Mouse (Mus musculus): ENCODE results near the gene Ap3b1.

Ap3b1 gene

DNA sequence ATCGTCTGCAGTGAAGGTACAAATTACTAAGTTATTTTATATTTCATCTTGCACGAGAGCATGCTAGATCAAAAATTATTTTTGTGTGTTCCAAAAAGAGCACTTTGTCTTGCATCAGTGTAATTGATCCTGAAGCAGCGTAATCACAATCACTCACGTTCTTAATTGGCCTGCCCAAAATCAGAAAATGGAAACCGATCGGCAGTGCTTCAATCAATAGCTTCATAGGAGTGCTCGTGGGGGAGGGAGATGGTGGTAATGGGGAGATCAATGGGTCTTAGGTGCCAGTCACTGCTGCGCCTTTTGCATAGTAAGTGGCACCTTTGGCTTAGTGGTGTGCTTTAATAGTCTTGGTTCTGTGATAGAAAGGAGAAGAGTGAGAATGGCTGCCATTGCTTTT, 174.8 kb downstream of the Ap3b1 start:
- in situ Hi-C loops (cut with MboI, MseI): no loop called here

DNA sequence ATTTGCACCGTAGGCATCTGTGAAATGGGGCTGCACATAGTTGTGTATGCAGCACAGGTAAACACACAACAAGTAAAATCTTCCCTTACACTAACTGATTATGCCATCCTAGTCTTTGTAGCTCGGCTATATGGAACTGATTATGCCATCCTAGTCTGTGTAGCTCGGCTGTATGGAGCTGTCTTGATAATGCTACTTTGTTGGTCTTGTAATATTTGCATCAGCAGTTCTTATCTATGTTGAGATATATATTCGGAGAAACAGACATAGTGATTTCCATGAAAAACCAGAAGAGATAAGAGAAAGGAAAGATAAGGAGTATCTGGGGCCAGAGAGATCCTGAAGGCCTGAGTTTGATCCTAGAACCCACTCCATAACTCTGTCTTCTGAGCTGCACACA, 178.6 kb downstream of the Ap3b1 start:
- in situ Hi-C loops (cut with MboI, MseI): no loop called here

DNA sequence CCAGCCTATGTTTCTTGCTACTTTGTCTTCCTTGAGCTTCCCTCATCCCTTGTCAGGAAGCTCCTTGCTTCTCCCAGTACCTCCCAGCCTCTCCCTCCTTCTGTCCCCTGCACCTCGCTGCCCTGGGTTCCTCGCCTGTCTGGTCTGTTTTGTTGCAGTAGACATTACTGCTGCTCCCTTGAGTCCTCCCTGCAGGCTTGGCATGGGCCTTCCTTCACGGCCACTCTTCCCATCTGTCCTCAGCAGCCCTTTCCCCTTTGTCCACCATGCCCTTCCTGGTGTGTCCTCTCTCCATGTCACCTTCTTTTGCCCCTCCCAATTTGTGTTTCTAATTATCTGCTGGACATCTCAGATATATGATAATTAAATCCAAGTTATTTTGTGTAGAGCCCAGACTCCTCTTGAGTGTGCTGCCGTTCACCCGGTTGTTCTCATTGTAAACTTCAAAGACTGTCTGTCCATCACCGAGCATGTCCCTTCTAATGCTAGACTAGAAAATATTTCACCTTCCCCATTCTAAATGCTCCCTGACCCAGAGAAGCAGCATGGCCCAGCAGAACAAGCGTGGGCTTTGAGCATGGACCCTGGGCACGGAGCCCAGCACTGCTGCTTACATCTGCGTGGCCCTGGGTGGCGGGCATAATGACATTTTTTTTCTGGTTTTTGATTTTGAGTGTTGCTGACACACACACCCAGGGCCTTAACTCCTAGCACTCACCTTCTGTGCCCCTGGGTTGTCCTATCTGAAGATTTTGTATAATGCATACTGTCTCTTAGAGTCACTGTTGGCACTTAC, 181.3 kb downstream of the Ap3b1 start:
- in situ Hi-C loops (cut with MboI, MseI): no loop called here

DNA sequence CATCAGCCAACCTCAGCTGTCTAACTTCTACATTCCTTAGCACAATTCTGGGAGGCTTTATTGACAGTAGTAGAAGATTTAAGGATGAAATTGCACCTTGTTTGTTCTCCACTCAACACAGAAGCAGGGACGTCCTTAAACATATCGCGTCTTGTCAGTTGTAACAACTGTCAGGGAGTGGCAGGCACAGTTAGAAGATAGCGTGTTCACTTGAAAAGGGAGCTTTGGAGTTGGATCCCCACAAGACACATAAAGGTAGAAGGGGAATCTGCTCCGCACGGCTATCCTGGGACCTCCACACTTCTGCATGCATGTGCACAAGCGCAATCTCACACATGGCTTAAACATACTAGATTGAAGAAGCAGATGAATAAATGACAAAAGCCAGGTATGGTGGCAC, 183.3 kb downstream of the Ap3b1 start:
- in situ Hi-C loops (cut with MboI, MseI): no loop called here

DNA sequence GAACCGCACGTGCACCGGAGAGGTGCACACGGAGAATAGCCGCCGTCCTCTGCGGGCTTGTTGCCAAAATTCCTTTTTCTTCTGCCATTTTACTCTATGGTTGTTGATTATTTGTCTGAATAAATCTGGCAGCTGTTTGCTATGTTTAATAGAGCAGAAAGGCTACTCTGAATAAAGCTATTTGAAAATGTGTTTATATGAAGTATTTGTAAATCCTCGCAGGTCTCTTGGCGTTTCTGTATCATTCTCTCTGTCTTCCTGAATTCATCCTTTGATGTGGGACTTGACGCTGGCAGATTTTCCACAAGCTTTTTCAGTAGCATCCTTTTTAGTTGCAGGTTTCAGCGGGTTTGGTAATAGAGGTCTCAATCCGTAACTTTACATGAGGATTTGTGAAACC, 185.5 kb downstream of the Ap3b1 start:
- in situ Hi-C loops (cut with MboI, MseI): no loop called here

DNA sequence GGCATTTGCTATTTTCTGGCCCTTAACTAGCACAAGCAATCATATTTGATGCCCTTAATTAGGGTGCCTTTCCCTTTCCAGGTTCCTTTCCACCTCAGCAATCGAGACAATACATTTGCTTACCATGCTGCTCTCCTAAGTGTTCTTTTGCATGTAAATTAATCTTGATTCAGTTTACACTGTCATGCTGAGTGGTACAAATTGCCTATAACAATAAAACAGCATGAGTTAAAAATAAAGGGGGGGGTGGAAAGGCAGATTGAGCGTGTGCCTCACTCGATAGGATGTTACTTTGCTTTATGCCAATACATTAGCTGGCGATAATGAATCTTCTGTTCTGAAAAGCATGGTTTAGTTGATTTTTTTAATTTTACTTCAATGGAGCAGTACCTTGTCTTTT, 187.0 kb downstream of the Ap3b1 start:
- in situ Hi-C loops (cut with MboI, MseI): no loop called here

DNA sequence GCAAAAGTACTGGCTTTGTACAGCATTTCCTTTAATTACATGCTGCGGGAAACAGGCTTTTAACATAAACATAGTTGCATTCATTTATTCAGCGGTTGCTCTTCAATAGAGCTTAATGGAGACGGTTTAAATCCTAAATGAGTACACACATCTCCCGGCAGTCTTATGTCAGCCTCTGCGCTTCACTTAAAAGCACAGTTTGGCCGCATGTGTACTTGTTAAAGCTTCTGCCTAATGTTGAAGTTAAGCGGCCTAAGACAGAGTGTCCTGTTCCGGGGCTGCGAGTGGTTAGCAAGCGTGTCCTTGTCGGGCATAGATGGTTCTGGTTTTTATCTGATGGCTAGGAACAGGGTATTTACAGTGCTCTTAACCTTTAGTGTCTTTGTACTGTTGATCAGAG, 187.5 kb downstream of the Ap3b1 start:
- in situ Hi-C loops (cut with MboI, MseI): no loop called here

DNA sequence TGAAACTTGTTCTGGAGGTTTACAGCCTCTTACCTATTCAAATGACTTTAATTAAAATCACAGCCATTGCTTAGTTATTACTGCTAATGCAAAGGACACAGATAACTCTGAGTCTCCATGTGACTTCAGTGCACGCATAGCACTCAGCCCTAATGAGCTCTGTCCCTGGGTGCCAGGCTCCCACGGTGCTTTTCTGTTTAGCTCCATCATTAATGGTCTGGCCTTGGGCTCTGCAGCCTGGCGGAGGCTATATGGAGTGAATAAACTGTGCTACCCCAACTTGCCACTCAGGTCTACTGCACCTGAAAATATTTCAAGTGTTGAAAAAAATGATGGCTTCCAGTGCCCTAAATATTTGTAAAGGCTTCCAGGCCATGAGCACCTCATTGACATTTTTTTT, 190.8 kb downstream of the Ap3b1 start:
- in situ Hi-C loops (cut with MboI, MseI): no loop called here

DNA sequence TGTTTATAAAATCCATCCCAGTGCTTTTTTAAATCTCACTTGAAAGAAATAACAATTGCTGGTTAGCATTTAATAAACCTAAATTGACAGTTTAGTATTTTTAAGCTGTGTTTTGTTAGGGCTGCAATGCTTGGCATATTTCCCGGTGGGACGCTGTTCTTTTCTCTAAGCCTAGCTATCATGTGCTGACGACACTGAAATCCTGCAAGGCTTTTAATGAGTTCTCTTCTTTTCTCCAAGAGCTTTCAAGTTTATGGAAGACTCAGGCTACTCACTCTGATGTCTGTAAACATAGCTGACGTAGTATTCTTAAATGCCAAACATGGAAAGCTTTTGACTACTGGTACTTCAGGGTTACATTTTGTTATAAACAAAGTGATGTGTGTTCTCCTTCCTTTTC, 191.3 kb downstream of the Ap3b1 start:
- in situ Hi-C loops (cut with MboI, MseI): no loop called here

DNA sequence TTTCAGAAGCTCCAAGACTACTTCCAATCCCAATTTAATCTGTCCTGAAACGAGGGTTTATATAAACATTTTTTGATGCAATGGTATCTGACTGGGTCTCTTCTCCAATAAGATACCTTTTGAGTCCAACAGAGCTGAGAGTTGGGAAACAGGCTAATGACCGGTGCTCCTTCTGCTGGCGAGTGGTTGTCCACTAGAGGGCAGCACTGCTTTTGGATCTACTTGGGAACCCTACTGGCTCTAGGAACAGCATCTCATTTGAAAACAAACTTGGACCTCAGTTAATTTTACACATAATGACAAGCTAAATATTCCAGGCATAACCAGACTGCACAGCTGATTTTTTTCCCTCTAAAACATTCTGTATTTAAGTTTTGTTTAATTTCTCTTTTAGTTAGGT, 201.3 kb downstream of the Ap3b1 start:
- in situ Hi-C loops (cut with MboI, MseI): loop anchor here in 1 of 2 experiments (5.0 to 10.0 kb wide), 3 partner anchors 307 to 525 kb away; no protein-coding TSS in a partner anchor

DNA sequence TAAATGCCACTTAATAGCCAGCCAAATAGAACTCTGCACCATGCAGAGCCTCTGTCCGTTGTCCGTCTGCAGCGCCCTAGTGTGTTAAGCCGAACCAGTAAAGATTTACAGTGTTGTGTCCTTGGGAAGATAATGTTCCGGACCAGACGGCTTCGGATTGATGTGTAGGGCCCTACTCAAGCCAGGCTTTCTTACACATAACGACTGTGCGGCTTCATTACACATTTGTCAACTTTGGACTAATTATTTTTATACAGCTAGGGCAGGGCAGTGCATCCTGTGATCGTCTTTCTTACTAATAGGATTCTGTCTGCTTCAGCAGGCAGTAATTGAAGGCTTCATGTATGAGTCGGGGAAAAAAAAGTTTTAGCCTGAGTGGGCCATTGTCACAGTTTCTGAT, 202.1 kb downstream of the Ap3b1 start:
- in situ Hi-C loops (cut with MboI, MseI): loop anchor here in 1 of 2 experiments (5.0 to 10.0 kb wide), 3 partner anchors 306 to 524 kb away; no protein-coding TSS in a partner anchor

DNA sequence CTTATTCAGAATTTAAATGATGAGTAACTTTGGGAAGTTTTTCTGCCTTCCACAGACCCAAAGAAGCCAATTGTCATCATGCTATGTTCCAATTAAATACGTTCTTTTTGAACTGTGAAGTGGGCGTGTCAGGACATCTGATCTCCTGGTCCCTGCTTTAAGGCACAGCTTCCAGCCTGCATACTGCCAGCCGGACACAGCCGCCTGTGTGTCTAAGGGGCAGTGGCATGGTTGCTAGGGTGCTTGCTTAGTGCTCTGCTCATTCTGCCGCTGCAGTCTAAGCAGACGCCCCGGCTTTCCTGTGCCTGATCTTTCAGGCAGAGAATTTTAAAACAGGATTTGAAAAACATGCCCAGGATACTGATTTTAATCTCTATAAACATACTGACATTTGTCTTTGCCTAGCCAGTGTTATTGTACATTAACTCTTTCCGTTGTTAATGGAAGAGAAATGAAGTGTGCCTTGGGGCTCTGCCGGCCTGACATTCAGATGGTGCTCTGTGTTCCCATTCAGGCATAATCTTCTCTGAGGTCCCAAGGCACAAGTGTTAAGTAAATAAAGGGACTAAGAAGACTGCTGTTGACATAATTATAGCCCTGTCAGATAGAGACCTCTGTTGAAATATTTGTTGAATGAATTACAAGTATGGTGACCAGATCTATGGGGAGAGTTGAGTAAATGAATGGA, 204.0 kb downstream of the Ap3b1 start:
- in situ Hi-C loops (cut with MboI, MseI): loop anchor here in 1 of 2 experiments (5.0 to 10.0 kb wide), 3 partner anchors 305 to 522 kb away; no protein-coding TSS in a partner anchor

DNA sequence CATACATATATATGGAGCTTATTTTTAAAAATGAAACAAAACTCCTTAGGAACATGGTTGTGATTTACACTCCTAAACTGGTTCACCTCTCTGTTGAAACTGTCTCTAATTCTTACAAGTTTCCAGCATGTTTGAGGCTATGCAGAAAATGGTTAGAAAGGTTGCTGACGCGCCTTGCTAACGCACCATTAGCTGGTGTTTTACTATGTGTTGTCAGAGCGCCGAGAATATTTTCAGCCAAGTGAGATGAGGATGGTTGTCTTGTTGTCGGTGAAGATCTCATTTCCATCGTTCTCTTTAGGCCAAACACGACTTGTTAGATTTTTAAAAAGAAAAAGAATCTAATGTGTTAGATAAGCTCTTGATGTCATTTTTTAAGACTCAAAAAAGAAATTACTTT, 205.1 kb downstream of the Ap3b1 start:
- in situ Hi-C loops (cut with MboI, MseI): loop anchor here in 1 of 2 experiments (5.0 to 10.0 kb wide), 3 partner anchors 303 to 521 kb away; no protein-coding TSS in a partner anchor

DNA sequence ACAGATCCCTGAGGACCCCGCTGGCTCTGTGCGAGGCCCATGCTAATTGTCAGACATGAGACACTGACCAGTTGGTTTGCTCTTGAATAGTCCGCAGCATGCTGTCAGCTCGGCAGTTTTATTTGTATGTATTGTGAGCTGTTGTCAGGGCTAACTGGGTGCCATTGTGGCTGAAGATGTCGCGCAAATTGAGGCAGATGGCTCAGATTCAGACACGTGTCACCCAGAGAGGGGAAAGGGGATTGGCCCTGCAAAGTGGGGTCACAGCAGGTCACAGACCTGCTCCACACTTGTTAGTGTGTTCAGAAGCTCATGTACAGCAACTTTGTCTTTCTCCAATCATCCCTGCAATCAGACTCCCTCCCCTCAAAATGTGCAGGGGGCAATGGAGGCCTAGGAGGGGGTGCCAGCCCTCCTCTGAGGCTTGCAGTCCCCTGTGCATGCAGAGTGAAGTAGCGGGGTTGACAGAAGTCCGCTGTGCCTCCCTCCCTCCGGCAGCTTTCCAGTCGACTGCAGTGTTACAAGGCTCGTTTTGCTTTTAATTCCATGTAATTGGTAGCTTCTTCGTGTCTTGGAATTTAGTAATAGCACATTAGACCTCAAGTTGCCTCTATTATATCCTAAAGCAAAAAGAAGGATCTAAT, 205.7 kb downstream of the Ap3b1 start:
- in situ Hi-C loops (cut with MboI, MseI): loop anchor here in 1 of 2 experiments (5.0 to 10.0 kb wide), 3 partner anchors 303 to 520 kb away; no protein-coding TSS in a partner anchor

DNA sequence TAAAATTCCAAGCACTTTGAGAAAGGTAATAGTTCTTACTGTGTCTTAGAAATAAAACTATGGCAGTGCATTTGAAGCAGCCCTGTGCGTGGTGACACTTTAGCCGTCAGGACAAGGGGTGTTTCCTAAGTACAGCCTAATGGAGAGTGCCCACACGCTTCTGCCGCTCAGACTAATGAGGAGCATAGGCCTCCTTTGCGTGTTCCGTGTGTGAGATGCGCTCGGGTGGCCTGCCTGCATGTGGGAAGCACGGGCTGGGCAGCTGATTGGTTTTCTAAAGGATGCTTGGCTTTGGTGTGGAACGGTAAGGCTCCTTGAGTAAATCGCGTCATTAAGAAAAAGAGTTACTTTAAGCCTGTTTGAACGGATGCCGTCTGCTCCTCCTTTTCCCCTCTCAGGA, 206.4 kb downstream of the Ap3b1 start:
- in situ Hi-C loops (cut with MboI, MseI): loop anchor here in 1 of 2 experiments (10.0 kb wide), 1 partner anchor 520 kb away; no protein-coding TSS in a partner anchor

DNA sequence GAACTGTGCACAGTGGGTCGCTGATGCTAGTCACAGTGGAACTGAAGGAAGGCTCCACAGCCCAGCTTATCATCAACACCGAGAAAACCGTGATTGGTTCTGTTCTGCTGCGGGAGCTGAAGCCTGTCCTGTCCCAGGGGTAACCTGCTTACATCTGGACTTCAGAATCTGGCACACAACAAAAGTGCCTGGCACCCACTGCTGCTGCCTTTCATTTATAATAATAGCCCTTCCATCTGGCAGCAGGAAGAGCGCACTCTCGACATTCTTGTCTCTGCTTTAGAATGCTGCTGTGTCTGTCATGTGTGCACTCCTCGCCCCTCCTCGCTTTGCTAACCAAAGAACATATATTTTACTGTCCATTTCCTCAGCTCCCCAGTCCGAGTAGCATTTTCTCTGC, 206.9 kb downstream of the Ap3b1 start:
- in situ Hi-C loops (cut with MboI, MseI): loop anchor here in 1 of 2 experiments (10.0 kb wide), 1 partner anchor 519 kb away; no protein-coding TSS in a partner anchor

DNA sequence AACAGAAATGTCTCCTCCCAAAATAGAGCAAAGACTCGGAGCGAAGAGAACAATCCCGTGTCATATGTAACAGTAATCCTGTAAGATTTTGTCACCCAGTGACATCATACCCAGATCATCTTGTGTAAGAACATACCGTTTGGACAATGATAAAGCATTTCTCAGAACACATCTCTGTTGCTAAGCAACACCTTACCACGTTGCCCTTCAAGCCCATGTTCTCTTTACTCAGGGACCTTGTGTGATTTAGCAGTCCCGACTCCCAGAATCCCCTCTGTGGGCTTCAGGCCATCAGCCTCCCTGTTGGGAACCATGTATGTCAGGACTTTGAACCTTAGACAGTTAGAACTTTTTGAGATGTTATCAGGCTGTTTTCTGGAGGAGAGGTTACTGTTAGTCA, 209.0 kb downstream of the Ap3b1 start:
- in situ Hi-C loops (cut with MboI, MseI): loop anchor here in 1 of 2 experiments (10.0 kb wide), 1 partner anchor 517 kb away; no protein-coding TSS in a partner anchor

DNA sequence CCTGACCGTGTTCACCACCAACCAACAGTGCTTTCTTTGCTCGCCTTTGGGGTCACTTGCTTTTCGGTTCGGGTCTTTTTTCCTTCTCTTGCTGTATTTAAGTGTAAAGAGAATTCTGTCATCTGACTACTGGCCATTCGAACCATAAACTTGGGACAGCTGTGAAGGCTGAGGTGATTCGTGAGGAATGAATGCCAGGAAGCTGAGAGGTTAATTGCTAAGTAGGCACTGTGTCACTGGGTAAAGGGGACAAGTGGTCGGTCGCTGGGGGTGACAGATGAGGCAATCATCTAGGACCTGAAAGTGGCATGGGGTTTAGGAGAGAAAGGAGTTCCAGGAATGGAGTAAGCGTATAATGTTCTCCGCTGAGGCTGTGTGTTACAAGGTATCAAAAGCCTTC, 212.2 kb downstream of the Ap3b1 start:
- in situ Hi-C loops (cut with MboI, MseI): loop anchor here in 1 of 2 experiments (5.0 kb wide), 1 partner anchor 51 kb away; no protein-coding TSS in a partner anchor

DNA sequence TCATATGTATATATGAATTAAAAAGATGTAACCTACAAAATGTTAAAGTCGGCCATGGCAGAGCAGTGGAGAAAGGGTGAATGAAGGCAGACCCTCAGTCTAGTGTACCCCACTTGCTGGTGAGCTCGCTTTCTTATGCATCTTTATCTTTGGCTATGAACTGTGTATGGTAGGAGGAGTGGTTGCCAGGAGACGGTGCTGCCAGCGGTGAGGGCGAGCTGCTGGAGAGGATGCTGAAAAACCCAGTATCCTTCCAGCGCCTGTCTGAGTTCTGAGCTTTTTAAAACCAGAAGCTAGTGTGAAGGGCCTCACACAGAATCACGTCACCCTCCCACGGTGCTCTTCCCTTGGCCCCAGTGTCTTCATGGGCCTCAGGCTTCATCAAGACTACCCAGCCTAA, 214.6 kb downstream of the Ap3b1 start:
- in situ Hi-C loops (cut with MboI, MseI): loop anchor here in 1 of 2 experiments (5.0 kb wide), 1 partner anchor 49 kb away; no protein-coding TSS in a partner anchor

DNA sequence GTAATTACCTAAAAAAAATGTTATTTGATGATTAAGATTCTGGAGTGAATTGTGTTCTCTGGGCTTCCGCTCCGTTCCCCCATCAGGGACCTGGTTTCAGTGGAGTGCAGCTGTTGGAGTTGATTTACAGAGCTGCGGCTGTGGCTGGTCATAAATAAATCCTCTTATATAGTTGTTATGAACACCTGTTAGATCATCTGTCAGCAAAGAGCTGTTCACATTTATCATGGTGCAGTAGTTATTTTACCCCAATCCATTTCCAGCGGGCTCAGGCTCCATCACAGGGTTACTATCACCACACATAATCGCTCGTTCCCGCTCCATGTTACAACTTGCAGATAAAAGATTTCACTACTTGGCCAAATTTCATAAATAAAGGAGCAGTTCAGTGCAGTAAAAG, 215.1 kb downstream of the Ap3b1 start:
- in situ Hi-C loops (cut with MboI, MseI): loop anchor here in 1 of 2 experiments (5.0 kb wide), 1 partner anchor 48 kb away; no protein-coding TSS in a partner anchor

DNA sequence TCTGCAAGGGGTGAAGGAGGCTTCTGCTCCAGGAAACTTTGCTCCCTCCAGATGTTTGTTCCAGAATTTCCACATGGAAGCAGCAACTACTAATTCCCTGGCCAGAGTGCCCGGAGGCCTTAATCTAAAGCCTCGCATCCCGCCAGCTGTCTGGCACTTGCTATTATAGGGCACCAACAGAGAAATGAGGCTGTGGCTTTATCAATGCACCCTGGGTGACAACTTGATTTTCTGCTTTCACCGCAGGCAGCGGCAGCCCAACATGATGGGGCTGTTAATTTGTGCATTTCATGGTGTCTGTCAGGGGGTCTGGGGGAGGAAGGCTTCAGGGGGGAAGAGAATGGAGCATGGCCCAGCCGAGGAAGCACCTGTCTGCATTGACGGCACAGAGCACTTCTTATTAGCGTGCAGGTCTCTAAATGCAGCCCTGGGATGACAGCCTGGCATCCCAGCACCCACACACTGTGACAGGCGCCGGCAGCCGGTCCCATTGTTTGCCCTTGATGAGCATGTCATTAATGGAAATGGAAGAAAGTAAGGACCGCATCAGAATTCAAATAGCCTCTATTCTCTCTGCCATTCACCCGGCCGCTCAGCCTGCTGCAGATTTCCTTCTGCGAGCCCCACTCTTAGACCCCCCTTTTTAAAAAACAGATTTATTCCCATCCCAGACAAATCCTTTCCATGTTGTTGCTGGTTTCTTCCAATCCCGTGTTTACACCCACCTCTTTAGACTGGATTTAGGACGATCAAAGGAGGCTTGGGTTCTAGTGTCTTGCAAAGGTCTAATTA, 217.0 kb downstream of the Ap3b1 start:
- in situ Hi-C loops (cut with MboI, MseI): no loop called here
